Mouse (Mus musculus) heart, postnatal 4 days (tissue): ENCODE data around the gene Wbp2nl. TPM values are rescaled to one million over a fixed set of nuclear protein-coding genes. Genes with fewer than 3 reads are reported as not detected.

Source experiments
- DNase-seq: peaks from one replicate; pipeline ENCODE4 v3.0.0; 2021
- total RNA-seq, 2 experiments: library from RNA; stranded (reverse); gene quantifications; 2 replicates each; pipeline ENCODE4 v1.2.3; 2021

Gene Wbp2nl
- total RNA-seq = under 1 TPM; 0.43 TPM

- DNase-seq = peak; percentile 13
Measured at GRCm38 (mm10) chr15:82298764-82299561, at the start of gene Wbp2nl. Gene Wbp2nl (plus strand): TSS chr15:82298954.

- no peak for DNase-seq
Measured at GRCm38 (mm10) chr15:82251579-82251978, 47.2 kb upstream of the Wbp2nl start.

- DNase-seq = no peak
Measured at GRCm38 (mm10) chr15:82252097-82252496, 46.7 kb upstream of the Wbp2nl start, which contains the start of gene 1500009C09Rik. Gene 1500009C09Rik (plus strand): TSS chr15:82252397.

GRCm38 (mm10) chr15:82255248-82255647 lies 43.5 kb upstream of the Wbp2nl start:
- DNase-seq = no peak

GRCm38 (mm10) chr15:82255944-82256383 lies 42.8 kb upstream of the Wbp2nl start:
- DNase-seq = no peak

GRCm38 (mm10) chr15:82259510-82259909 lies 39.2 kb upstream of the Wbp2nl start:
- DNase-seq = peak; percentile 81

GRCm38 (mm10) chr15:82266356-82266755 lies 32.4 kb upstream of the Wbp2nl start:
- DNase-seq = peak; percentile 76

- DNase-seq = no peak
Measured at GRCm38 (mm10) chr15:82268185-82268584, 30.6 kb upstream of the Wbp2nl start.

GRCm38 (mm10) chr15:82268783-82269182 lies 30.0 kb upstream of the Wbp2nl start:
- no peak for DNase-seq

- DNase-seq = peak; percentile 81
Measured at GRCm38 (mm10) chr15:82271201-82271600, 27.6 kb upstream of the Wbp2nl start.

GRCm38 (mm10) chr15:82272295-82272694 lies 26.5 kb upstream of the Wbp2nl start:
- no peak for DNase-seq

- no peak for DNase-seq
Measured at GRCm38 (mm10) chr15:82274593-82274926, 24.2 kb upstream of the Wbp2nl start, which contains the start of gene Sept3. Gene Sept3 (plus strand): TSS chr15:82274893.

GRCm38 (mm10) chr15:82274927-82275901 lies 23.5 kb upstream of the Wbp2nl start:
- peak; percentile 27 for DNase-seq

- no peak for DNase-seq
Measured at GRCm38 (mm10) chr15:82277591-82277990, 21.2 kb upstream of the Wbp2nl start.

GRCm38 (mm10) chr15:82280638-82281037 lies 18.1 kb upstream of the Wbp2nl start:
- DNase-seq = no peak

- no peak for DNase-seq
Measured at GRCm38 (mm10) chr15:82286157-82286556, 12.6 kb upstream of the Wbp2nl start.

- DNase-seq = no peak
Measured at GRCm38 (mm10) chr15:82290252-82290651, 8.5 kb upstream of the Wbp2nl start.

- DNase-seq = no peak
Measured at GRCm38 (mm10) chr15:82292851-82293250, 5.9 kb upstream of the Wbp2nl start.

GRCm38 (mm10) chr15:82293271-82293711 lies 5.5 kb upstream of the Wbp2nl start:
- no peak for DNase-seq

- DNase-seq = peak; percentile 37
Measured at GRCm38 (mm10) chr15:82294059-82294458, 4.7 kb upstream of the Wbp2nl start.

GRCm38 (mm10) chr15:82307107-82307506 lies 8.4 kb downstream of the Wbp2nl start:
- no peak for DNase-seq

GRCm38 (mm10) chr15:82308416-82308815 lies 9.7 kb downstream of the Wbp2nl start:
- DNase-seq = no peak

GRCm38 (mm10) chr15:82317839-82318238 lies 19.1 kb downstream of the Wbp2nl start:
- no peak for DNase-seq
